Mouse (Mus musculus) colon, adult 2 months (tissue): Measurements from ENCODE around the gene 4921524J17Rik. TPM values are rescaled to one million over a fixed set of nuclear protein-coding genes. Genes with fewer than 3 reads are reported as not detected.

ENCODE experiments used
- polyA plus RNA-seq: library from polyadenylated mRNA; depleted of rRNA; stranded (reverse); fragments of >200 nt; gene quantifications from 2 replicates; pipeline ENCODE4 v1.2.3, GENCODE M21; 2012; rRNA removed

4921524J17Rik gene
- 2.2 and 2.6 TPM in 2 replicates for polyA plus RNA-seq

DNA sequence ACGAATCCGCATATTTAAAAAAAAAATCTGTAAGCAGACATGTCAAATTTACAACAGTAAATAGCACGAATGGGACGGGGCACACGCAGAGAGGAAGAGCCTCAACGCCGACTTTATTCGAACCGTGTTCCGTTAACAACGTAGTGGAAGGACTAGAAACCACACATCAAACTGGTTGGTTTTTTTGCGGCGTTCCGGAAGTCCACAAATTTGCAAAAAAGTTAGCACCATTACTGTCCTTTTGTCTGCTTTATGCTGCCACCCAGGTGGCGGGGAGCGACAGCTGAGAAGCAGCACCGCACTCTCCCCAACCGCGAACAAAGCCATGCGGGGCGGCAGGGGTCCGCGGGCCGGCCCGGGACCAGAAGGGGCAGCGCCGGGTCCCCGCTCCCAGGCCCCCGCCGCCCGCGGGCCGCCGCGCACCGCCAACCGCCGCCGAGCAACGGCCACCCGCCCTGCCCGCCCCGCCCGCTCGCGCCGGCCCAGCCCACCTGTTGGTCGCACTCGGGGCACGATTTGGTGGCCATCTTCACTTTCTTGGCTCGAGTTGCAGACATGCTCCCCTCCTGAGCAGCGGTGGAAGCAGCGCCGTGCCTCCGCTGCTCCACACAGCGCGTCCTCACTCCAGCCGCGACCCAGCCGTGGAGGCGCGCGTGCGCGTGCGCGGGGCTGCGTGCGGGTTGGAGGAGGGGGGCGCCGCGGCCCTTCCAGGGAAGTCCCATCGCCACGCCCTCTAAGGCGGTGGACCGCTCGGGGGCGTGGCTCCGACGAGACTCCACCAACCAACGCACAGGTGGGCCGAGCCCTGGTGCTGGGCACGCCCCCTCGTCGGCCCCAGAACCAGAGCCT is at the start of gene 4921524J17Rik:
Gene 4921524J17Rik (minus strand): TSS at position 666 of the 849 bp plus-strand sequence.

DNA sequence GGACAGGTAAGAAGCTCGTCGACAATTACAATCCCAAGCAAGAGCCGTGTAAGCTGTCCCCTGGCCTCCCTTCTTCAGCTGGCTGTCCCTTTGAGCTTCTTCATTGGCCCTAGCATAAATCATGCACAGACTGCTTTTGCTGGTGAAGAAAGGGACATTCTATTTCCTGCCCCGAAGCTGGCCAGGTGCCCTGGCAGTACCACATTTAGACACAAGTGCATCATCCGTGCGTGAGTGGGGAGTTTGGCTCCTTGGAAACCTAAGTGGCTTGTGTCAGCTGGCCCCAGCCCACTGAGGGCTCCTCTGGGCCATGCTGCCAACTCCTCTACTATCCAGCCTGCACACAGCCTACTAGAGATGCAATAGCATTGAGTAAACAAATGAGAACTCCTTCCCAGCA is 46.4 kb downstream of the 4921524J17Rik start, which contains the start of gene Mylk3:
Gene Mylk3 (minus strand): TSS at position 141 of the 400 bp plus-strand sequence.

Other genes starting within 250 kb of the 4921524J17Rik start
- gene Olfr371, start 206.8 kb downstream of the 4921524J17Rik start, polyA plus RNA-seq, result not detected in 2 replicates
- gene Orc6, start 133.2 kb downstream of the 4921524J17Rik start, polyA plus RNA-seq, result 3.4 and 6.7 TPM in 2 replicates
- 6.1 and 7.1 TPM in 2 replicates for gene Vps35, start 133.0 kb downstream of the 4921524J17Rik start, polyA plus RNA-seq
- gene Mylk3, start 46.5 kb downstream of the 4921524J17Rik start, polyA plus RNA-seq, result 0.07 and 0.14 TPM in 2 replicates
- gene Gpt2, start 59.7 kb upstream of the 4921524J17Rik start, polyA plus RNA-seq, result 29.6 and 41.8 TPM in 2 replicates
- gene Dnaja2, start 122.5 kb upstream of the 4921524J17Rik start, polyA plus RNA-seq, result 4.7 and 9.2 TPM in 2 replicates